Mouse (Mus musculus) c-Kit-positive CD71-positive TER-119-positive erythroid progenitor cells, embryonic 14.5 days (primary cell): ENCODE results near the gene Tesk1.
A peak's percentile ranks its signal among the peaks of the same experiment; 100 is the strongest.
"Not testable (repeated sequence)": the region's sequence is repeated elsewhere in the genome, so short reads cannot be mapped to it uniquely, and the experiment has no call there.

Experiments used
- DNase-seq: peaks from one replicate; pipeline ENCODE4 v3.0.0-alpha.2; 2013; ENCODE audit warnings: low spot score

The Tesk1 gene

DNA sequence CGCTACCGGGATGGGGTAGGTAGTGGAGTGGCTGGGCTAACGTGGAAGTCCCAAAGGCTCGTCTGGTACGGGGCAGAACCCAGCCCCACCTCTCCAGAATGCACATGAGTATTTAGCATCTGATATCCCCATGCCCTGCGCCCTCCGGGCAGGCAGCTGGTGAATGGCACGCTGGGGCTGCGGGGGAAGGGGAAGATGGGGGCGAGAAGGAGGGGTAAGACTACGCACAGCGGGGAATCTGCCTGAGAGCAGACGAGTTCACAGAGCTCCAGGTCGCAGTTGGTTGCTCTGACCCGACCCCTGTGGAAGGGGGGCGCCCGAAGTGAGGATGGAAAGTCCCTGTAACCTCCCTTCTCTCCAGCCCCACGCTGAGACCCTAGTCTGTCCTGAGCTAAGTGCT lies 11.7 kb downstream of the Tesk1 start:
- no peak for DNase-seq

- no peak for DNase-seq
Measured at GRCm38 (mm10) chr4:43454041-43454836, 12.5 kb downstream of the Tesk1 start, which contains the start of gene Cd72. Gene Cd72 (minus strand): TSS chr4:43454628.

- no peak for DNase-seq
Measured at GRCm38 (mm10) chr4:43456470-43456869, 14.7 kb downstream of the Tesk1 start.

- DNase-seq: no peak
Measured at GRCm38 (mm10) chr4:43457124-43457523, 15.4 kb downstream of the Tesk1 start.

DNA sequence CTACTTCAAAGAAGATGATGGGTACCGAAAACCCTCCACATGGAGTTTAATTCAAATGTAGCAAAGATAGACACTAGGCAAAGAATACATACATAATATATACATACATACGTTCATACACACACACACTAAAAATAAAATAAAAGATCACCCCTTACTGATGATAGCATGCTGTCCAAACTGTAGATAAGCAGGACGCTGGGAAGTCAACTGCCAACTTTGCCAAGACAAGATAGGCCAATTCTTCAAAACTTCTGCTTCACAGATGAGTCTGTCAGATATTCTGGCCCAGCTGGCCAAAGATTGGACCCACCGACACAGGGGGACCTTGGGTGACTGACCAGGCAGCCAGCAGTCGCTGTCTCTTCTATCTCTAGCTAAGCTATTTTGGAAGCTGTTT lies 21.4 kb downstream of the Tesk1 start:
- no peak for DNase-seq

GRCm38 (mm10) chr4:43465935-43466334 lies 24.2 kb downstream of the Tesk1 start:
- DNase-seq: no peak

- no peak for DNase-seq
Measured at GRCm38 (mm10) chr4:43466872-43467271, 25.1 kb downstream of the Tesk1 start.

DNA sequence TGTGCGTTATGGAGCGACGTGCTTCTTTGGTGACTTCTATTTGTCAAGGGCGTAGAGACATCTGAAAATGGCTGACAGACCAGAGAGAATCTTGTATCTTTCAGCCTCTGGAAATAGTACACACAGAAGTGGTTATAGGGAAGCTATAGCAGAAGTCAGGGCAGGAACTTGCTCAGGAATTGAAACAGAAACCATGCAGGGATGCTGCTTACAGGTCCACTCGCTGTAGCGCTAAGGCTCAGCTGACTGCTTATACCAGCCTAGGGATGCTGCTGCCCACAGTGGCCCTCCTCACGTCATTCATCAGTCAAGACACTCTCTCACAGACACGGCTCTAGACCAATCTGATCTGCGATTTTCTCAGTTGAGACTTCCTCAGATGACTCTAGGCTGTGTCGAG lies 28.6 kb downstream of the Tesk1 start:
- no peak for DNase-seq

- DNase-seq: no peak
Measured at GRCm38 (mm10) chr4:43473636-43474035, 31.9 kb downstream of the Tesk1 start.

DNA sequence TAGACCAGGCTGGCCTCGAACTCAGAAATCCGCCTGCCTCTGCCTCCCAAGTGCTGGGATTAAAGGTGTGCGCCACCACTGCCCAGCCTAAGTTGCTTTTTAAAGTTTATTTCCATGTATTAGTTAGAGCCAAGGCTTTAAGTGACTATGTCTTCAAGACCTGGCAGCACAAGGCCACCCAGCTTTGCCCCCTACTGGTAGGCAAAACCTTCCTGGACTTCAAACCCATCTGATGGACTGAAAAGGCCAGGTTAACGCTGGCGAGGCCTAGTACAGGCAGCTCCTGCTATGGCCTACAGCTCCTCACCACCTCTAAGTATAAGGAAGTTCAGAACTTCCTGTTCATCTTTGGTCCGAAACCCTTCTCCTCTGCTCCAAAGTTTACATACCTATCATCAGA lies 34.9 kb downstream of the Tesk1 start:
- DNase-seq: no peak

- peak; percentile 87 for DNase-seq
Measured at GRCm38 (mm10) chr4:43477857-43478533, 36.3 kb downstream of the Tesk1 start.

DNA sequence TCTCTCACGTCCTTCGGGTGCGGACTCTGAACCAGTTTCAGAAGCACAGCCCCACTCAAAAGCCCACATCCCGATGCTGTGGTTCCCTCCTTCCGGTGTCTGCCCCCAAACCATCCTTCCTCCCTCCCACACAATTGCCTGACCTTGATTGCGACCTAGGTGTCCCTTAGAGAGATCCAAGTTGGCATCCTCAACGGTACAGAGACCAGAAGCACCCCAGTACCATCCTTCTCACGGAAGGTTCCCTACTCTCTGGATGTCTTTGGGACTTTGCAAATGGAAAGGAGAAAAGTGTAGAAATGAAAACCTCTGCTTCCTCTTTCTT lies 36.8 kb downstream of the Tesk1 start:
- no peak for DNase-seq

GRCm38 (mm10) chr4:43478906-43479832 lies 37.4 kb downstream of the Tesk1 start:
- DNase-seq: peak; percentile 63

DNA sequence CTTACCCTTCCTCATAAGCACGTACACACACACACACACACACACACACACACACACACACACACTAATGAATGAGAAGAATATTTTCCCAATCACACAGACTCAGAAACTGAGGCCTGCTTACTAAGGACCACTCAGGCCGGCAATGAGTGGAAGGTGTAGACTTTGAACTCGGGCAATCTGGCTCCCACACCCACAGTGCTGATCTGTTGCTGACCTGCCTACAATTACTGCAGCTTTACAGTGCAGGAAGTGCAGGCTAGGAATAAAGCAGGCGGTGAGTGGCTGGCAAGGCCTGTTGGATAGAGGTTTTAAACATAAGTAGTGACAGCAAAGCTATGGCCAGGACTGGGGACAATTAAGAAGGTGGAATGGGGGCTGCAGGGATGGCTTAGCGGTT lies 39.2 kb downstream of the Tesk1 start:
- no peak for DNase-seq

DNA sequence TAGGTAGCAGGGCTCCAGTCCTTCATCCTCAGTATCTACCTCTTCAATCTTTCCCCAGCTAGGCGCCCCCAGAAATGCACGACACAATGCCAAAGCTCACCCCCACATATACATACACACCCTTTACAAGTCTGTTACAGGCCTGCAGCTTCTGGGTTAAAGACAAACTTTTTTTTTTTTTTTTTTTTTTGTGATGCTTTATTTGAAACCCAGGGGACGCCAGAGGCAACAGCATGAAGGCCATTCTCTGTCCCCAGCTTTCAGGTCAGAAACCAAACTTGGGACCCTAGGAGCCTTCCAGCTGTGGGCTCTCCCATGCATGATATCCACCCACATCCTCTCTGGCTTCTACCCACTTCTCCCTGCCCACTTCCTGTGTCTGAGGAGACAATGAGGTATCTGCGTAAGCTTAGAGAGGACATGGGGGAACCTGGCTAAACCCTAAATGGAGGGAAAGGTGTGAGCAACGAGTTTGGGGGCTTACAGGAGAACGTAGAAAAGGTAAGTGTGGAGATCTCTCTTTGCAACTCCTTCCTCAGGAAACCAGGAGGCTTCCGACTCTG lies 40.2 kb downstream of the Tesk1 start:
- DNase-seq: no peak

- DNase-seq: no peak
Measured at GRCm38 (mm10) chr4:43482591-43482990, 40.9 kb downstream of the Tesk1 start.

DNA sequence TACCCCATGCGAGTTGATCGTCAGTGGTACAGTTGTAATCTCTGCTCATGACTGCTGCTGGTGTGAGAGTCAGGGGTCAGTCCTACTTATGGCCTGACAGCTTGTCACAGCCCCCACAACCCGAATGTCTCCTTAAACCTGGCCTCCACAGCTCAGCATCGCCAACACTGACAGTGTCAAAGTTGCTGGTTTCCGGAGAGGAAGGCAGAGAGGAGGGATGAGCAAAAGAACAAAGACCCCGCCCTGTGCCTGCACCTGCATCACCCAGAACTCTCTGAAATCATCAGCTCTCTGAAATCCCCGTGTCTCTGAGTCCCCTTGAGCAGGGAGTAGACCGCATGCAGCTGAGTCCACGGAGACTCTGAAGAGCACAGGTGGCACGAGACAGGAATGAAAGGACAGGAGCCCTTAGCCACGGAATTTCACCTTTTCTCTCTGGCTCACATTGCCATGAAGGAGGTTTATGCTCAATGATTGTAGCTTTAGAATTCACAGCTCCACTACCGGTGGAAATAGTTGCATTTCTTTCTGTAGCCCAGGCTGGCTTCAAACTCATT lies 41.9 kb downstream of the Tesk1 start, which contains the start of gene Sit1:
TSS of gene Sit1 (minus strand) at position 200 of the 557 bp plus-strand sequence.
- DNase-seq: no peak

- not testable (repeated sequence) for DNase-seq
Measured at GRCm38 (mm10) chr4:43485666-43486065, 43.9 kb downstream of the Tesk1 start.

DNA sequence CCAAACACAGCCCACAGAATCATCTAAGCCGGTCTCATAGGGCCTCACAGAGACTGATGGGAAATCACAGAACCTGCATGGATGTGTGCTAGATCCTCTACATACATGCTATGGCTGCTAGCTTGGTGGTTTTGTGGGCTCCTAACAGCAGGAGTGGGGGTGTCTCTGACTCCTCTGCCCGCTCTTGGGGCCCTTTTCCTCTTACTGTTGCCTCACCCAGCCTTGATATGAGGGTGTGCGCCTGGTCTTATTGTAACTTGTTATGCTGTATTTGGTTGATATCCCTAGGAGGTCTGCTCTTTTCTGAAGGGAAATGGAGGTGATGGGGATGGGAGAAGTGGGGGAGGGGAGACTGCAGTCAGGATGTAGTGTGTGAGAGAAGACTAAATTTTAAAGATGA lies 47.9 kb downstream of the Tesk1 start:
- DNase-seq: no peak

DNA sequence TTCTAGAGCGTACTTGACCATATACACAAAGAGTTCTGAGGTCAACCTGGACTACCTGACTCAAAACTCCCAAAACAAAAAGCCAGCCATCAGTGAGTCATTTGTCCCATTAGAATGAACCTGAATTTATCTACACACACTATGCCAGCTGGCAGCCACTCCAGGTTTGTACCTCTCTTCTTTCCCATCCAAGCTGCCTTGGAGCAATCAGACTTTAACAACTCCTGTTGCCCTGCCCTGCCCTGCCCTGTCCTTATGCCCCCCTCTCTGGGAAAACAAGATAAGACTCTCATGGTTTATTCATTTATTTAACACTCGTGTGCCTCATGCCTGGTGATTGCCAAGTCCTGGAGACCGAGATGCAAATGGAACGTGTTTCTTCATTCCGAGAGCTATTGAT lies 49.1 kb downstream of the Tesk1 start:
- peak; percentile 61 for DNase-seq

DNA sequence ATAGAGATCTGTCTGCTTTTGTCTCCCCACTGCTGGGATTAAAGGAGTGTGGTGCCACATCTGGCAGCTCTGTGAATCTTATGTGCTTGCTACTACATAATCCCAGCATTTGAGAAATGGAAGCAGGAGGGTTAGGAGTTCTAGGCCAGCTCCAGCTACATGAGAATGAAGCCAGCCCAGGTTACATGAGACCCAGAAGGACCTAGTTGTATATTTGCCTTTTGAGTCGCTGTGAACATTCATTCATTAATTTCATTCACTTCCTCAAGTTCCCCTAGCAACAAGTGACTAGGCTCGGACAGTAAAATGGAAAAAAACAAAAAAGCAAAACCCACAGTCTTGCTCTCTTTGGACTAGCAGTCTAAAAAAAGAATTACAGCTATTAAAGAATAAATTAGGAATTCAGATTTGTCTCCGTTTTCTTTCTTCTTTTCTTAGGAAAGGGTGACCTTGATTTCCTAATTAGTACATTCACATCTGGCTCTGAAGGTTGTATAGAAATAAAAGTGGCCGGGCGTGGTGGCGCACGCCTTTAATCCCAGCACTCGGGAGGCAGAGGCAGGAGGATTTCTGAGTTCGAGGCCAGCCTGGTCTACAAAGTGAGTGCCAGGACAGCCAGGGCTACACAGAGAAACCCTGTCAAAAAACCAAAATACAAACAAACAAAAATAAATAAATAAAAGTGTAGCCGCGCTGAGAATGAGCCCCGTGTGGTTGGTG lies 50.5 kb downstream of the Tesk1 start:
- no peak for DNase-seq
